ENCODE assay signal across 29 mouse cellular contexts in the genomic region with DNA sequence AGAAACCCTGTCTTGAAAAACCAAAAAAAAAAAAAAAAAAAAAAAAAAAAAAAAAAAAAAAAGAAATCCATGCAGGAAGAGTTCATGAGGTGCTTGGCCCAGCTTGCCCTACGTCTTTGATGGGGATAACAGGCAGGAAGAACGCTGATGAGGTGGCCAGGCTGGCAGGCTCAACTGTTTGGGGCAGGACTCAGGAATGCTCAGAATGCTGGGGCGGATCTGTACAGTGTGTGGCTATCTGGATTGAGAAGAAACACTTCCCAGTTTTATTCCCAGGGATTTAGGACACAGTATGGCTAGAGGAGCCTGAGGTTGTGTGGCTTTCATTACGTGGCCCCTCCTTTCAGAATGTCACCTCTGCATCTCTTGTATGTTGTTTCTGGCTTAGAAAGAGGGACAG.
DNase-seq lines count a peak whose midpoint lies in the region; ATAC-seq and TF ChIP-seq lines count a peak whose summit lies in the region.
"Had no signal": no experiment of that assay in that cellular context is flagged by ENCODE, and none has a peak within 500 bp of the region (broad histone marks: within the 10 kb centered on the region; RNA-seq: fewer than 3 reads in every experiment).

No protein-coding gene starts in this region.

- intact Hi-C loops in gastrocnemius, postnatal 14 days (cut with DNase I; ENCODE audit: low total_unique reads): no loop called here

- 56% methylated on average over 4 of the region's 4 CpGs for WGBS in kidney, adult 2 months

- H3K36me3 ChIP-seq in kidney, adult 2 months (ENCODE audit: control insufficient read depth, insufficient read depth, low read length): no peaks in the 10 kb centered on the region
- H3K36me3 ChIP-seq: embryonic facial prominence, embryonic 10.5 days; embryonic facial prominence, embryonic 15.5 days; forebrain, embryonic 12.5 days; hindbrain, embryonic 10.5 days; hindbrain, embryonic 15.5 days; limb, embryonic 12.5 days; liver, embryonic 15.5 days; stomach, embryonic 15.5 days had no signal

- no peak for ATAC-seq in megakaryocyte-erythroid progenitor cell, adult 5-6 weeks (replicated peaks; ENCODE audit: low FRiP score, low TSS enrichment, poor library complexity, severe bottlenecking)
- ATAC-seq: CD4-positive, CD25-positive, alpha-beta regulatory T cell, adult 4 months; forebrain, postnatal 0 days; inflammation-experienced regulatory T-cells, adult 6 months had no signal

- no peak overlapping the region for H3K27ac ChIP-seq in kidney, adult 2 months (ENCODE audit: insufficient read depth, low read depth, low read length)
- H3K27ac ChIP-seq: embryonic facial prominence, embryonic 10.5 days; embryonic facial prominence, embryonic 15.5 days; forebrain, embryonic 12.5 days; hindbrain, embryonic 10.5 days; hindbrain, embryonic 15.5 days; layer of hippocampus, adult 2 months; left cerebral cortex, adult 2 months; limb, embryonic 12.5 days; liver, embryonic 15.5 days; macrophage; stomach, embryonic 15.5 days had no signal

- H3K4me3 ChIP-seq in kidney, adult 2 months (ENCODE audit: insufficient read depth, low read depth, low read length): no peak overlapping the region
- H3K4me3 ChIP-seq: embryonic facial prominence, embryonic 10.5 days; embryonic facial prominence, embryonic 15.5 days; forebrain, embryonic 12.5 days; hindbrain, embryonic 10.5 days; hindbrain, embryonic 15.5 days; layer of hippocampus, adult 2 months; left cerebral cortex, adult 2 months; limb, embryonic 12.5 days; liver, embryonic 15.5 days; stomach, embryonic 15.5 days had no signal

- no peaks in the 10 kb centered on the region for H3K4me1 ChIP-seq in kidney, adult 2 months (ENCODE audit: control insufficient read depth, insufficient read depth, low read length)
- H3K4me1 ChIP-seq: embryonic facial prominence, embryonic 10.5 days; embryonic facial prominence, embryonic 15.5 days; hindbrain, embryonic 15.5 days; limb, embryonic 12.5 days; stomach, embryonic 15.5 days had no signal

- peak; percentile 25 for DNase-seq in gastrocnemius, postnatal 14 days
- DNase-seq in gastrocnemius, adult 18-20 months (ENCODE audit: low spot score): no peak
- peak; percentile 30 for DNase-seq in kidney, adult 2 months
- DNase-seq in kidney, postnatal 4 days: no peak
- peak; percentile 31 for DNase-seq in lung, postnatal 25 days (ENCODE audit: low spot score)
- no peak for DNase-seq in lung, postnatal 14 days
- DNase-seq in R1 (ENCODE audit: low read depth, low spot score): peak; percentile 11
- DNase-seq: adrenal gland, adult 8-10 months; cerebellum, adult 8-10 months; cerebellum, postnatal 25 days; forebrain, postnatal 0 days; kidney, adult 18-20 months; kidney, postnatal 14 days; midbrain, embryonic 14.5 days; thymus, postnatal 14 days had no signal

- TF ChIP-seq CTCF in kidney, adult 2 months (conservative IDR thresholded peaks at IDR 0.05; ENCODE audit: insufficient read depth, insufficient read length, low read depth, low read length): no peak

- no peaks in the 10 kb centered on the region for H3K27me3 ChIP-seq in kidney, adult 2 months (replicated peaks; ENCODE audit: control insufficient read depth, insufficient read depth, low read length)
- H3K27me3 ChIP-seq: embryonic facial prominence, embryonic 15.5 days; forebrain, embryonic 12.5 days; hindbrain, embryonic 15.5 days; liver, embryonic 15.5 days; stomach, embryonic 15.5 days had no signal

- TF ChIP-seq POLR2A in kidney, adult 2 months (IDR thresholded peaks at IDR 0.05; ENCODE audit: low read depth, low read length): no peak

Comparison
In these comparisons a context has a peak if more than half of its experiments do, and no peak if none do; other contexts are left out.
1. DNase-seq: peak in gastrocnemius, postnatal 14 days (single experiment), kidney, adult 2 months (single experiment), lung, postnatal 25 days (single experiment) and R1 (single experiment); none in gastrocnemius, adult 18-20 months (single experiment), kidney, postnatal 4 days (0 of 2) and lung, postnatal 14 days (single experiment).